Mouse (Mus musculus) stomach, embryonic 15.5 days (tissue): ENCODE results near the gene Cdca7. TPM values are rescaled to one million over a fixed set of nuclear protein-coding genes. Genes with fewer than 3 reads are reported as not detected.

Experiments
- ATAC-seq: fragments of 200-750 bp; cut with Nextera tagmentation; 2 replicates; pipeline ENCODE4 v1.8.0; 2017; ENCODE audit warnings: low read depth, moderate number of reproducible peaks, moderate TSS enrichment; ENCODE audit not compliant: insufficient read depth, low FRiP score
- H3K27ac ChIP-seq: fragments of 300-500 bp; sonication (generic); 2 replicates; pipeline ENCODE4 v1.5.1; 2015; ENCODE audit warnings: mild to moderate bottlenecking, inconsistent platforms
- H3K27me3 ChIP-seq: fragments of 300-500 bp; sonication (generic); replicated peaks from 2 replicates; pipeline ENCODE4 v1.6.1; 2015; ENCODE audit warnings: inconsistent platforms
- H3K36me3 ChIP-seq: fragments of 300-500 bp; sonication (generic); 2 replicates; pipeline ENCODE4 v1.6.1; 2015; ENCODE audit warnings: inconsistent platforms
- H3K4me1 ChIP-seq: fragments of 300-500 bp; sonication (generic); 2 replicates; pipeline ENCODE4 v1.6.1; 2015; ENCODE audit warnings: inconsistent platforms
- H3K4me2 ChIP-seq: fragments of 300-500 bp; sonication (generic); 2 replicates; pipeline ENCODE4 v1.6.1; 2015; ENCODE audit warnings: mild to moderate bottlenecking, inconsistent platforms
- H3K4me3 ChIP-seq: fragments of 300-500 bp; sonication (generic); replicated peaks from 2 replicates; pipeline ENCODE4 v1.5.1; 2015; ENCODE audit warnings: inconsistent platforms
- H3K9ac ChIP-seq: fragments of 300-500 bp; sonication (generic); 2 replicates; pipeline ENCODE4 v1.6.1; 2015; ENCODE audit warnings: inconsistent platforms
- H3K9me3 ChIP-seq: fragments of 300-500 bp; sonication (generic); 2 replicates; pipeline ENCODE4 v1.6.1; 2016; ENCODE audit warnings: inconsistent platforms
- WGBS: fragments of 180-500 bp; shearing (Covaris S2); methylation state at CpG from one replicate; pipeline ENCODE4 v1.1.7; 2015; 5-methylcytosine and 5-hydroxymethylcytosine counted together
- polyA plus RNA-seq: library from polyadenylated mRNA; unstranded; fragments of >200 nt; fragmentation: Nextera tagmentation; extraction: Ambion mirVana; gene quantifications from 2 replicates; pipeline ENCODE4 v1.2.1, GENCODE M21; 2015

The Cdca7 gene
- 122 and 126 TPM in 2 replicates for polyA plus RNA-seq

GRCm38 (mm10) chr2:72475797-72476485 is at the start of gene Cdca7:
Gene Cdca7, plus strand, starts transcription at chr2:72476159.
- peak within 1 kb of the TSS; percentile 89 for H3K9ac ChIP-seq
- peaks cover 12% of the 10 kb centered on the region for H3K36me3 ChIP-seq
- WGBS, result under 1% methylated on average over 58 of the region's 58 CpGs
- H3K27ac ChIP-seq, result peak within 1 kb of the TSS; percentile 92
- H3K9me3 ChIP-seq, result no peaks in the 10 kb centered on the region
- ATAC-seq, result peak; percentile 88
- H3K4me2 ChIP-seq, result peak within 1 kb of the TSS; percentile 75
- H3K27me3 ChIP-seq, result no peaks in the 10 kb centered on the region
- peak within 1 kb of the TSS; percentile 95 for H3K4me3 ChIP-seq
- H3K4me1 ChIP-seq, result peaks cover 25% of the 10 kb centered on the region

DNA sequence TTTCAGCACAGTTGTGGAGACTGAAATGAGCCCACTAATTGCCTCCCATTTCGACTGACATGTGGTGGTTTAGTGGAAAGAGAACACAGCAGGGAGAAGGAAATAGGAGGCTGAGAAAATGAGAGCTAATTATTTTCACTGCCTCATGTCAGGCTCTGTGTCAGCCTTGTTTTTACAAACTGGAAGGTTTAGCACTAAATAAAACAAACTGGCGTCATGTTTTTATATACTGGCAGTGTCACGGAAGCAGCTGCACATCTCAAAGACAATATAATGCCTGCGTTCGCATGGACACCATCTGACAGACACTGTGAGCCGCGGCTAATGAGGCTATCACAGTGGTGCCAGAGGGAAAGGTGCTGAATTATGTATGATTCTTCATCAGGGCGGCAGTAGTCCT is 49.2 kb upstream of the Cdca7 start:
- Histone ChIP-seq H3K27ac (no peak overlapping the region), H3K9me3 (no peaks in the 10 kb centered on the region), H3K36me3 (no peaks in the 10 kb centered on the region), H3K27me3 (no peaks in the 10 kb centered on the region), H3K4me2 (no peak overlapping the region), H3K4me1 (no peaks in the 10 kb centered on the region), H3K9ac (no peak overlapping the region), H3K4me3 (no peak overlapping the region)
- no peak for ATAC-seq
- WGBS, result 51% methylated on average over 8 of the region's 8 CpGs

- no peak for ATAC-seq
- Histone ChIP-seq H3K27me3 (no peaks in the 10 kb centered on the region), H3K4me1 (no peaks in the 10 kb centered on the region), H3K36me3 (no peaks in the 10 kb centered on the region), H3K9me3 (no peaks in the 10 kb centered on the region), H3K4me3 (no peak overlapping the region), H3K4me2 (no peak overlapping the region), H3K9ac (no peak overlapping the region), H3K27ac (no peak overlapping the region)
- WGBS, result 66% methylated on average over 11 of the region's 11 CpGs
Measured at GRCm38 (mm10) chr2:72427288-72427687, 48.7 kb upstream of the Cdca7 start.

- no peak overlapping the region for H3K4me2 ChIP-seq
- H3K9me3 ChIP-seq, result no peaks in the 10 kb centered on the region
- no peak overlapping the region for H3K27ac ChIP-seq
- H3K4me3 ChIP-seq, result no peak overlapping the region
- 83% methylated on average over 8 of the region's 8 CpGs for WGBS
- no peaks in the 10 kb centered on the region for H3K4me1 ChIP-seq
- H3K9ac ChIP-seq, result no peak overlapping the region
- H3K27me3 ChIP-seq, result no peaks in the 10 kb centered on the region
- H3K36me3 ChIP-seq, result peaks cover 21% of the 10 kb centered on the region; the same call in 1 of the 2 replicates
- no peak for ATAC-seq
Measured at GRCm38 (mm10) chr2:72438941-72439533, 36.9 kb upstream of the Cdca7 start.

DNA sequence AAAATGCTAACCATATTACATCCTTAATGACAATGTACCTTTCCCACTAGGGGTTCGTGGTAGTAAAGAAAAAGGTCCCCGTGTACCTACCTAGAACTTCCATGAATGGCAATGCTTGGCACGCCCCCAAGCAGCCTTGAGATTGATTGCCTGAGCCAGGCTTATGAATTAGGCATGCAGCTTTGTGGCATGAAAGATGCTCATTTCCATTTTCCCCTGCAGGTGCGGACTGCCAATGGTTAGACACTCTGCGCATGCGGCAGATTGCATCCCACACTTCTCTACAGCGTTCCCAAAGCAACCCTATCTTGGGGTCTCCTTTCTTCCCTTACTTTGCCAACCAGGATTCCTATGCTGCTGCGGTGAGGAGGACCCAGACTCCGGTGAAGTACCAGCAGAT is 34.9 kb upstream of the Cdca7 start:
- Histone ChIP-seq H3K4me3 (no peak overlapping the region), H3K9me3 (no peaks in the 10 kb centered on the region), H3K9ac (no peak overlapping the region), H3K27me3 (no peaks in the 10 kb centered on the region), H3K36me3 (peaks cover 14% of the 10 kb centered on the region; the same call in 1 of the 2 replicates), H3K4me2 (no peak overlapping the region), H3K27ac (no peak overlapping the region), H3K4me1 (no peaks in the 10 kb centered on the region)
- no peak for ATAC-seq
- 92% methylated on average over 9 of the region's 9 CpGs for WGBS

GRCm38 (mm10) chr2:72442825-72443224 is 33.1 kb upstream of the Cdca7 start:
- H3K4me3 ChIP-seq, result no peak overlapping the region
- H3K36me3 ChIP-seq, result 0 out of 2 replicates have a peak, but pooled peaks cover 8% of the 10 kb centered on the region
- ATAC-seq, result no peak
- H3K9ac ChIP-seq, result no peak overlapping the region
- no peak overlapping the region for H3K4me2 ChIP-seq
- no peaks in the 10 kb centered on the region for H3K9me3 ChIP-seq
- H3K27me3 ChIP-seq, result no peaks in the 10 kb centered on the region
- no peaks in the 10 kb centered on the region for H3K4me1 ChIP-seq
- no peak overlapping the region for H3K27ac ChIP-seq
- WGBS, result 87% methylated on average over 6 of the region's 6 CpGs

- Histone ChIP-seq H3K9me3 (no peaks in the 10 kb centered on the region), H3K36me3 (0 out of 2 replicates have a peak, but pooled peaks cover 8% of the 10 kb centered on the region), H3K9ac (no peak overlapping the region), H3K4me3 (no peak overlapping the region), H3K27ac (no peak overlapping the region), H3K27me3 (no peaks in the 10 kb centered on the region), H3K4me1 (no peaks in the 10 kb centered on the region), H3K4me2 (no peak overlapping the region)
- 79% methylated on average over 3 of the region's 3 CpGs for WGBS
- no peak for ATAC-seq
Measured at GRCm38 (mm10) chr2:72443960-72444359, 32.0 kb upstream of the Cdca7 start.

GRCm38 (mm10) chr2:72446106-72446505 is 29.9 kb upstream of the Cdca7 start:
- H3K4me1 ChIP-seq, result no peaks in the 10 kb centered on the region
- 79% methylated on average over 3 of the region's 3 CpGs for WGBS
- no peak overlapping the region for H3K4me2 ChIP-seq
- no peak for ATAC-seq
- H3K9me3 ChIP-seq, result no peaks in the 10 kb centered on the region
- H3K9ac ChIP-seq, result no peak overlapping the region
- 0 out of 2 replicates have a peak, but pooled peaks cover 8% of the 10 kb centered on the region for H3K36me3 ChIP-seq
- H3K27me3 ChIP-seq, result no peaks in the 10 kb centered on the region
- H3K27ac ChIP-seq, result no peak overlapping the region
- H3K4me3 ChIP-seq, result no peak overlapping the region

- 44% methylated on average over 5 of the region's 5 CpGs for WGBS
- ATAC-seq, result no peak
- no peak overlapping the region for H3K4me2 ChIP-seq
Measured at GRCm38 (mm10) chr2:72446615-72447014, 29.3 kb upstream of the Cdca7 start.

GRCm38 (mm10) chr2:72453563-72453962 is 22.4 kb upstream of the Cdca7 start:
- WGBS, result 40% methylated on average over 3 of the region's 3 CpGs
- no peak for ATAC-seq
- no peak overlapping the region for H3K9ac ChIP-seq
- no peak overlapping the region for H3K4me2 ChIP-seq
- no peak overlapping the region for H3K4me3 ChIP-seq
- H3K4me1 ChIP-seq, result no peaks in the 10 kb centered on the region
- H3K27me3 ChIP-seq, result no peaks in the 10 kb centered on the region
- H3K9me3 ChIP-seq, result no peaks in the 10 kb centered on the region
- no peaks in the 10 kb centered on the region for H3K36me3 ChIP-seq
- no peak overlapping the region for H3K27ac ChIP-seq

More at GRCm38 (mm10) chr2:72446615-72447014, 29.3 kb upstream of the Cdca7 start:
- H3K36me3 ChIP-seq, result 0 out of 2 replicates have a peak, but pooled peaks cover 4% of the 10 kb centered on the region
- H3K4me3 ChIP-seq, result no peak overlapping the region
- no peaks in the 10 kb centered on the region for H3K4me1 ChIP-seq
- H3K9me3 ChIP-seq, result no peaks in the 10 kb centered on the region
- no peak overlapping the region for H3K9ac ChIP-seq
- no peaks in the 10 kb centered on the region for H3K27me3 ChIP-seq
- no peak overlapping the region for H3K27ac ChIP-seq

DNA sequence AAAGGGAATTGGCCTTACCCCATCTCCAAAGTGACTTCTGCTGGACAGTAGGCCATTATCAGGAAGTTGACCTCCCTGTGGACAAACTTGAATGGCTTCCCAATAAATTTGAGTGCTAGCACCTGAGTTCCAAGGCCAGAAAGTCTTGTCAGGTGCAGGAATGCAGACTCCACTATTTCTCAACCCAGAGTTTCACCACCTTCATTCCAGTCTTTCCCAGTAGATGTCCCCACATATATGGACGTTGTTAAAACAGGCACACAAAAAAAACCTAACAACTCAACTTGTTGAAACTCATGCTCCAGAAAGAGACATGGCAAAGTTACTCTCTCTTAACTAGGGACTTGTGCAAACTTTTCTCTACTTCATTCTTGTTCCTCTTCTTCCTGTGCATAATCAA is 19.8 kb upstream of the Cdca7 start:
- Histone ChIP-seq H3K4me1 (no peaks in the 10 kb centered on the region), H3K36me3 (no peaks in the 10 kb centered on the region), H3K27ac (no peak overlapping the region), H3K4me3 (no peak overlapping the region), H3K9me3 (no peaks in the 10 kb centered on the region), H3K9ac (no peak overlapping the region), H3K27me3 (no peaks in the 10 kb centered on the region), H3K4me2 (no peak overlapping the region)
- WGBS, result 56% methylated on average over 1 of the region's 1 CpGs
- ATAC-seq, result no peak

GRCm38 (mm10) chr2:72464376-72465014 is 11.5 kb upstream of the Cdca7 start:
- H3K9me3 ChIP-seq, result no peaks in the 10 kb centered on the region
- H3K9ac ChIP-seq, result no peak overlapping the region
- H3K27me3 ChIP-seq, result no peaks in the 10 kb centered on the region
- no peaks in the 10 kb centered on the region for H3K4me1 ChIP-seq
- no peak overlapping the region for H3K27ac ChIP-seq
- WGBS, result 52% methylated on average over 7 of the region's 7 CpGs
- no peak overlapping the region for H3K4me2 ChIP-seq
- no peaks in the 10 kb centered on the region for H3K36me3 ChIP-seq
- ATAC-seq, result no peak
- no peak overlapping the region for H3K4me3 ChIP-seq
